Mouse (Mus musculus) lung, postnatal 4 days (tissue): ENCODE data around the gene F9.
"Not testable (repeated sequence)": the region's sequence is repeated elsewhere in the genome, so short reads cannot be mapped to it uniquely, and the experiment has no call there.

Source experiments
- DNase-seq, 2 experiments: peaks; one replicate each; pipeline ENCODE4 v3.0.0; 2021

F9 gene

DNA sequence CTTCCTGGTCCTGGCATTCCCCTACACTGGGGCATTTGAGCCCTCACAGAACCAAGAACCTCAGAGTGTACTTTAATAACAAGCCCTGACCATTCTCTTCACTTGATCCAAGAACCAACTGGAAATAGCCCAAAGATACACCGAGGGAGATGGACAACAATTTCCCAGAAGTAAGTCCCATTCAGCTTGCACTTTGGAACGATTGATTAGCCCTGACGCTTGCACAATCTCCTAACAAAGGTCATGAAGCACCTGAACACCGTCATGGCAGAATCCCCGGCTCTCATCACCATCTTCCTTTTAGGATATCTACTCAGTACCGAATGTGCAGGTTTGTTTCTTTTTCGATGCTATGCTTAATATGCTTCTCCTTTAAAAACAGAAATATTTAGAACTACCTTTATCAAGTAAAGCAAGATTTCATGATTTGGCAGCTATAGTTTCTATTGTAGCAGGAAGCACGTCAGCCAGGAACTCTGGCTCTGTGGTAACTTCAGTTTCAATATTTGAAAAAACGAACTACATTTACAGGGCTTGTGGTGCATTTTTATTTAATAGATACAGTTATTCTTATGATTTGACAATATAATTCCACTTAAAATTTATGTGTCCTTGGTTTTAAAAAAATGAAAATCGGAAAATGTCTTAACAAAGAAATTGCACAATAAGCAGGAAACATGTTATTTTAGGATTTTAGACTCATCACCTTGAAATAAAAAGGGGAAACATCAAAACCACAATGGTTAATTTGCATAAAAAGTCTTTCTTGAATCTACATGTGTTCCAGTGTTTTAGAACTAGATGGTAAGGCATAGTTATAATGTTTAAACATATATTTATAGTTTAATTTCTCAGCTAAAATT is at the start of gene F9:
F9 (plus strand) TSS at position 244 of the 863 bp plus-strand sequence.
- DNase-seq, result no peak

- not testable (repeated sequence) for DNase-seq
Measured at GRCm38 (mm10) chrX:59969767-59970166, 29.5 kb upstream of the F9 start.

GRCm38 (mm10) chrX:60000084-60000443 is 800 bp downstream of the F9 start:
- no peak for DNase-seq

GRCm38 (mm10) chrX:60001461-60001860 is 2.2 kb downstream of the F9 start:
- no peak for DNase-seq

DNA sequence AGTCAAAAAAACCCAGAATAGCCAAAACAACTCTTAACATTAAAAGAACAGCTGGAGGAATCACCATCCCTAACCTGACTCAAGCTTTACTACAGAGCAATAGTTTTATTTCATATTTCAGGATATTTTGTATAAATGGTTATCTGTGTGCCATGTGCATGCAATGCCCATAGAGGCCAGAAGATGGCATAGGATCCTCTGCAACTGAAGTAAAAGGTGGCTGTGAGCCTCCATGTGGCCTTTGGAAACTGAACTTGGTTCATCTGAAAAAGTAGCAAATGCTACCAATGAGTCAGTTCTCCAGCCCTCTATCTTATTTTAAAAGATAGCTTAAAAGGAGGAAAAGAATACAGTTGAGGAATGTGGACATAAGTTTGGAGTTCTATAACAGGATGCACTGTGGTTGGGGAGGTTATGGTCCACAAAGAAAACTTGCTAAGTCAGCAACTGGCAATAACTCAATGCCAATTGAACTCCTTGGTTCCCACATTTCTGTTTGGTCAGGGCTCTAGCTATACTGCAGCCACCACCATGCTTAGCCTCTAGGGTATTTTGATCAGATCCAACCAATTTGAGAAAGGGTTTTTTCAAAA is 13.9 kb downstream of the F9 start:
- peak in 1 of 2 experiments; percentile 21 for DNase-seq

- DNase-seq, result no peak
Measured at GRCm38 (mm10) chrX:60014588-60014987, 15.3 kb downstream of the F9 start.

DNA sequence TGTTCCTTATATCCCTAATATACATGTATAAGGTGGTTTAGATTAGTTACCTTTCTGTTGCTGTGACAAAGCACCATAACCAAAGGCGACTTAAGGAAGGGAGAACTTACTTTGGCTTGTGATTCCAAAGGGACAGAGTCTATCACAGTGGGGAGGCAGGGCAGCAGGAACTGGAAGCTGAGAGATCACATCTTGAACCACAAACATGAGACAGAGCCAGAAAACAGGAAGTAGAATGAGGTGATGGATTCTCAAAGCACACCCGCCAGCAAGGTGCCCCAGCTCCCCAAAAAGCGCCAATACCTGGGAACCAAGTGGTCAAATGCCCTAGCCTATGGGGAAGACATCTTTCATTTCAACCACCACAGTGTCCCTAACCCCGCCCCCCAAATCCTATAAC is 21.7 kb downstream of the F9 start:
- no peak for DNase-seq

GRCm38 (mm10) chrX:60021595-60021994 is 22.3 kb downstream of the F9 start:
- DNase-seq, result no peak

DNA sequence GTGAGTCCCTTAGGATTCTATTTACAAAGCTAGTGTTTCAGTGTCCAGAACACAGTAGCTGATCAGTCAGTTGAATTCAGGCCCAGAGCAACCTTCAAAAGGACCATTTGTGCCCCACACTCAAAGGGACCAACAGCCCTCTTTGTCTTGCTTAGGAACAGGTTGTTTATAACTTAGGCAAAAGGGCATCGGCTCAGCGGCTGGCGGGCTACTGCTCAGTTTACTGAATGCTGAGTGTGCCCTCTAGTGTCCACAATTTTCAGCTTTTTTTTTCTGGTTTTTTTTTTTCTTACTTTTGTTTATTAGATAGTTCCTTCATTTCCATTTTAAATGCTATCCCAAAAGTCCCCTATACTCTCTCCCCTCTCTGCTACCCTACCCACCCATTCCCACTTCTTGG is 27.4 kb downstream of the F9 start:
- no peak for DNase-seq

DNA sequence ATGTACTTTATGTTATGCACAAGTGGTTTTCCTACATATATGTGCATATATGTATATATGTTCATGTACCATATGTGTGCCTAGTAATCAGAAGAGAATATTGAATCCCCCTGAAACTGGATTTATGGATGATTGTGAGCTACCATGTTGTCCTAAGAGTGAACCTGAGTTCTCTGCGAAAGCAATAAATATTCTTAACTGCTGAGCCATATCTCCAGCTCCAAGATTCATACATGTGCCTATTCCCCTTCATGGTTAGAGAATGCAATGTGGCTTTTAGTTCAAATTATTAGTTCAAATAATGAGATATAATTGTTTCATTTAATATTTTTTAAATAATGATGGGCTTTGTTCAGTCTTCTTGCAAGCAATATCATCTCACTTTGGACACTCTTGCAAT is 55.5 kb downstream of the F9 start:
- no peak for DNase-seq

- DNase-seq, result no peak
Measured at GRCm38 (mm10) chrX:60055185-60055584, 55.9 kb downstream of the F9 start.

DNA sequence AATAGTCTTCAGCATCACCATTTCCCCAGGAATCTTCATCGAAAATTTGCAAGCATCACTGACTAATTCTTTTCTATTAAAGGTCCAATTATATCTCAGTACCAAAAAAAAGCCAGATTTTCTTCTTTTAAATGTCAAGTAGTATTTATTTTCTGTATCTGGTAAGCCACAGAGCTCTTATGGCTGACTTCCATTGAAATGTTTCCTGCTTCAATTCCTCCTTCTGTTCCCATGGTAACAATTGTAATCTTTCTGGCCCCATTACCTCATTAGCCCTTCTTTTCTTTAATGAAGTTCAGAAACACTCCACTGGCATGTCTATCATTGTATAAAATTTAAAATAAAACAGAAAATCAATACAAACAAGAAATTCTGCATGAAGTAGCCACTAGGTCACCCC is 76.1 kb downstream of the F9 start:
- no peak for DNase-seq
